Mouse (Mus musculus) gastrocnemius, postnatal 14 days (tissue): ENCODE measurements around the gene Upp2. TPM values are rescaled to one million over a fixed set of nuclear protein-coding genes. Genes with fewer than 3 reads are reported as not detected.

ENCODE experiments used
- DNase-seq: peaks from one replicate; pipeline ENCODE4 v3.0.0; 2021; ENCODE audit warnings: mixed read lengths
- intact Hi-C: fragments of 180-260 bp; cut with DNase I; formaldehyde crosslinking; loops from one replicate; pipeline ENCODE4 v1.15.1; 2025; ENCODE audit warnings: low total_unique reads
- total RNA-seq, 2 experiments: library from RNA; stranded (reverse); gene quantifications; 2 replicates each; pipeline ENCODE4 v1.2.3; 2021

Upp2 gene
- total RNA-seq, 2 experiments from 2014 or later, result 0.86 to 1.3 TPM

- intact Hi-C loops, result no loop called here
- DNase-seq, result no peak
Measured at GRCm38 (mm10) chr2:58711049-58711448, 144.0 kb downstream of the Upp2 start.

DNA sequence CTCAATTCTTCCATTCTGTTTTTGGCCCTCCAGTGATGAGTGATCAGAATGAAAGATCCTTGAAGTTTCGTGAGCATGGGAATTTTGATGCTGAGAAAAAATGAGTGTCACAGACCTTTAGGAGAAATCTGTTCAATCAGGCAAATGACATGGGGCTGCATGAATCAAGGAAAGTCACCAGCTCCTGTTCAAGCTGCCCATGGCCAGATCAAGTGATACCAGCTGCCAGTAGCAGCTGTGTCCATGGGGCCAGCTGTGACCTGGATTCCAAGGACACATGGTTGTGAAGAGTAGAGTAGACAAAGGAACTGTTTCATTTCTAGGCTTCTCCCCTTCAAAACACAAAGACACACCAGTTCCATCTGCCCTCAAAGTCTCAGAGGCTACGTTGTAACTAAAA lies 144.4 kb downstream of the Upp2 start:
- intact Hi-C loops, result no loop called here
- DNase-seq, result peak; percentile 49

- DNase-seq, result peak; percentile 65
- intact Hi-C loops, result no loop called here
Measured at GRCm38 (mm10) chr2:58711935-58712334, 144.8 kb downstream of the Upp2 start.

- DNase-seq, result no peak
- intact Hi-C loops, result no loop called here
Measured at GRCm38 (mm10) chr2:58717898-58718297, 150.8 kb downstream of the Upp2 start.

- DNase-seq, result no peak
- intact Hi-C loops, result no loop called here
Measured at GRCm38 (mm10) chr2:58737192-58737820, 170.2 kb downstream of the Upp2 start.

- intact Hi-C loops, result no loop called here
- DNase-seq, result no peak
Measured at GRCm38 (mm10) chr2:58741213-58741612, 174.1 kb downstream of the Upp2 start.

DNA sequence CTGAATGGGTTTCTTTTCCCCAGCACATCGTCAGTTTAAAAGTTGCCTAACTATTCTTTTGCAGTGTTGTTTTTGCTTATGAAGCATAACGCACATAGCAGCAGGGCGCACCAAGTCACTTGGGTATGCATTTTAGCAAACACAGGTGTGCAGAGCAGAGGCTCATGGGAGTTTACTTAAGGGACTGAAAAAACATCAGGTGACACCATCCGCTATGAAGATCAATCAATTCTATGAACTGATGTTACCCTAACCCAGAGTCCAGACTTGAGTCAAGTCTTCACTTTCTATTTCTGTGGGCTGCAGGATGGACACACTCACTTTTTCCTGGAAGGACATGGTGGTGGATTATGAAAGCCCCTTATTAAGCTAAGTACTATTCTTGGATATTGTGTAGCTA lies 174.9 kb downstream of the Upp2 start:
- intact Hi-C loops, result no loop called here

GRCm38 (mm10) chr2:58743446-58743845 lies 176.3 kb downstream of the Upp2 start:
- intact Hi-C loops, result no loop called here
- DNase-seq, result no peak

More for the DNA sequence above, 174.9 kb downstream of the Upp2 start:
- no peak for DNase-seq

DNA sequence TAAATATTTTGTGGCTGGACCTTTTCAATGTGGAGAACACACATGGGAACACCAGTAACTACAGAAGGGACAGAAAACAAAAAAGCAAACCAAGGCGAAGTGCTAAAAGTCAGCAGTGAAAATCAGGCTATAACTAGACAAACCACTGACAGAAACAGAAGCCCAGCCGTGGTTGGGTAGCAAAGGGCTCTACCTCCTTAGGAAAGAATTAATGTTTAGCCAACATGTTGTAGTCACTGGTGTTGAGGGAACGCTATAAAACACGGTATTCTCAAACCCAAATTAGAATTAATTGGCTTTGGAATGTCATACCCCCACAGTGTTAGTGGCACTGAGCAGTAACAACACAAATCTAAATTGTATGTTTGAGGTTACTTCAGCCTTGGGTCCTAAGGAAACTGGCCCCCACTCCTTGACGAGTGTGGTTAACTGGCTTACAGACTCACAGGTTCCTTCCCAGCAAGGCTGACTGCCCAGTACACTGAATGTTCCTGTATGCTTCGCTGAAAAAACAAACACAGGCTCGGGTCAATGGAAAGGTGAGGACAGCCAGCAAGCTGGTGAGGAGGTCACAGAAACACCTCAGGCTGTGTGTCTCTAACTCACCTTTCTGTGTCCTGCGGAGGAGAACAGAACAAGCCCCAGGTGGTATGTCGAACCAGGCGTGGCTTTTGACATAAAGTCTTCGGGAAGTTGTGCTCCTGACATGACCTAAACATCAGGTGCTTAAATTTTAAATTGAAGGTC lies 180.6 kb downstream of the Upp2 start:
- no peak for DNase-seq
- intact Hi-C loops, result no loop called here

DNA sequence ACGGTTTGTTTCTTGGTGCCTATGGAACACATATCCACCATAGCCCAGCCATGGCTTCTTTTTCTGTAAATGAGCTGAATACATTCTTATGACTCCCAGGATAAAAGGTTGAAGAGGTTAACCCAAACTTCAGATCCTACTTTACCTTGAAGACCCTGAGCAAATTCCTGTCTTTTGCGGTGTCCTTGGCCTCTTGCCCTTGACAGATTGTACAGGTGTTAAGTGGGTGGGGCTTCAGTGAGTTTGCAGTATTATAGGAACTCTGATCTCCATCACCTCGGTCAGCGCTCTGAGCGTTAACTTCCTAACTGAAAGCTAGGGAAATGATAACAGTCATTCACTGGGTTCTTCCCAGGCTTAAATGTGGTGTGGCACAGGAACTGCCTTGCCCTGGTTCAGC lies 181.2 kb downstream of the Upp2 start:
- intact Hi-C loops, result no loop called here
- DNase-seq, result no peak

DNA sequence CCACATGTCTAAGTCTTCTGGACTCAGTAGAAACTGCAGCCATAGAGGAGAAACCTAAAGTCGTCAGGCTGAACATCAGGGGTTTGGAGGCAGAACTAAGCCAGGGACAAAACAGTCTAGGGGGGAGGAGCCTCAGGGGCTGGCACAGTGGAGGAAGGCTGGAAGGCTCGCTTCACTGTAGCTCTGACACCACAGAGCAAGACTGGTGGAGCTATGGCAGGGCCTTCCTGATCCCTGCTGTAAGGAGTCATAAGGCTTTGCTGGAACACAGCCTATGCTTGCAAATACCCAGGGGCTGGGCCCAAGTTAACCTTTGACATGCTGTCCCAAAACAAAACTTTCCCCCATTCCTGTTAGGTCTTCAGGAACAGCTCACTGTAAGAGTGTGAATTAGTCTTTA lies 185.8 kb downstream of the Upp2 start:
- DNase-seq, result no peak
- intact Hi-C loops, result no loop called here

GRCm38 (mm10) chr2:58754736-58755135 lies 187.6 kb downstream of the Upp2 start:
- DNase-seq, result no peak
- intact Hi-C loops, result no loop called here

DNA sequence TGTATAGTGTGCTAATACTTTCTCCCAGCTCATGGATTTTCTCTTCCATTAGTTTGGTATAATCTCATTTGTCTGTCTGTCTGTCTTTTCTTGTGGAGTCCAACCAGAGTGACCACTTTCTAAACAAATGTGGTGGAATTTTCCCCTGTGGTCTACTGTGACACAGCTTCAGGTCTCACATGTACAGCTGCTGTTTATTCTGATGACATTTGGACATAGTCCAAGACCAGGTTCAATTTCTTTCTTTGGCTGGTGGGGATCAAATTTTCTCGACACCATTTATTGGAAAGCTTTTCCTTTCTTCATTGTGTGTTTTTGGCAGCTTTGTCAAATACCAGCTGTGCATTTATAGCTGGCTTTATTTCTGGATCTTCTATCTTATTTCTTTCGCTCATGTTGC lies 191.0 kb downstream of the Upp2 start:
- intact Hi-C loops, result no loop called here
- no peak for DNase-seq

DNA sequence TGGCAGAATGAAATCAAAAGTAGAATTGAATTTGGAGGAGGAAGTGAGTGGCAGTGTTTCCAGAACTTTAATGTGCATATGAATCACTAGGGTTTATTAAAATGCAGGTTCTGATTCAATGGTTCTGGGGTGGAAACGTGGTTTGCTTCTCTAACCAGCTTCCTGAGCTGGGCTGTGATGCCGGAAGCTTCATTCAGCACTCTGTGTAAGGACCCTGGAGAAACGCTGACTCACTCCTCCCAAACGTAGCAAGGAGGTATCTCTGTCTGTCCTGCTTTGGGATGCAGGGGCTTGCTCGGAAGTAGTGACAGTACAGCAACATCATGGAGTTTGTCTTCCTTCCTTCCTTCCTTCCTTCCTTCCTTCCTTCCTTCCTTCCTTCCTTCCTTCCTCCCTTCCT lies 192.6 kb downstream of the Upp2 start:
- no peak for DNase-seq
- intact Hi-C loops, result no loop called here

DNA sequence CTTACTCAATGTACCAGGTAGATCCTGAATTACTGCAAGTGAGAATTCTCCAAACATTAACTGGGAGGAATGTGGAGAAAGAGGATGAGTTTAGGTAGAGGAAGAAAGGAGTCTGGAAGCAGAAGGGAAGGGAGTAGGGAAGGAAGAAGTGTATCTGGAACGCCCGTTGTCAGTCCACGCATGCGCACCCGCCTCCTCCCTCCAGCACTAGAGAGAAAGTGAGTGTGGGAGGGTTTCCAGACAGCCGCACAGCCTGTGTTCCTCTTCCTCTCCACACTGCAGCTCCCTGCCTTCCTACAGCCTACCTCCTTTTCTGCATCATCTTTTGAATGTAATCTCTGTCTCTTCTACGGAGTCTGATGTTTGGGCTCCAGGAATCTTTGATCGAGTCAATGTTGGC lies 198.0 kb downstream of the Upp2 start:
- no peak for DNase-seq
- intact Hi-C loops, result no loop called here

- no peak for DNase-seq
- intact Hi-C loops, result no loop called here
Measured at GRCm38 (mm10) chr2:58773833-58774232, 206.7 kb downstream of the Upp2 start.

GRCm38 (mm10) chr2:58778986-58779495 lies 211.9 kb downstream of the Upp2 start:
- no peak for DNase-seq
- intact Hi-C loops, result no loop called here

DNA sequence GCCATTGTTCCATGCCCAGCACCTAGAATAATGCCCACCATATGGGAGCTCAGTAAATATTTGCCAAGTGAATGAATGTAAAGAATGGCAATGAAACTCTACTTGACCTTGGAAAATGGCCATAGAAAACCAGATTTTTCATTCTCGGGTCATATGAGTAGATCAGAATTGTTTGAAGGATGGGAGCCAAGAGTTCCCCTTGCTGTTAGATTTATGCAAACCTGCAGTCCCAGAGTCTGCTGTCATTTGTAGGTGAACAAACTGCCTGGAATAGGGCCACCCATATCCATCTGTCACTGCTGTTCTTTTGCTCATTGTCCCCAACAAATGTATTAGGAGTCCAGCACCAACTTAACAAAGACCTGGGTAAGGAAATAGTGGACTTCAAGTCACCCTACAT lies 216.4 kb downstream of the Upp2 start:
- intact Hi-C loops, result no loop called here
- no peak for DNase-seq

DNA sequence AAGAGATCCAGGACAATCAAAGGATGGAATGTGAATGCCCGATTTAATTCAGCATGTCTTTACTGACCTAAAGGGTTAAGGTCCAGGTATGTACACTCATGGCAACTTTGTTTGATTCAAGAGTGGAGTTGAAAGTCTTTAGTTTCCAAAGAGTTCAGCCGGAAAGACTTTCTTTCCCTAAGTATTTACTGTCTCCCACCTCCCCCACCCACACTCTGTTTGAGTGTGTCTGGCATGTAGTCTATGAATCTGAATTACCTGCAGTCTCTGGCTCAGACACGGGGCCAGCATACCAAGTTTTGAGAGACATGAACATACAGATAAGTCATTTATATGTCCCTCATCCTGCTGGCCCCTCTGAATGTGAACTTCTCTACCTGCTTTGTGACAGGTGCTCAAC lies 219.1 kb downstream of the Upp2 start:
- no peak for DNase-seq
- intact Hi-C loops, result no loop called here

GRCm38 (mm10) chr2:58786681-58787080 lies 219.6 kb downstream of the Upp2 start:
- intact Hi-C loops, result no loop called here
- DNase-seq, result no peak

DNA sequence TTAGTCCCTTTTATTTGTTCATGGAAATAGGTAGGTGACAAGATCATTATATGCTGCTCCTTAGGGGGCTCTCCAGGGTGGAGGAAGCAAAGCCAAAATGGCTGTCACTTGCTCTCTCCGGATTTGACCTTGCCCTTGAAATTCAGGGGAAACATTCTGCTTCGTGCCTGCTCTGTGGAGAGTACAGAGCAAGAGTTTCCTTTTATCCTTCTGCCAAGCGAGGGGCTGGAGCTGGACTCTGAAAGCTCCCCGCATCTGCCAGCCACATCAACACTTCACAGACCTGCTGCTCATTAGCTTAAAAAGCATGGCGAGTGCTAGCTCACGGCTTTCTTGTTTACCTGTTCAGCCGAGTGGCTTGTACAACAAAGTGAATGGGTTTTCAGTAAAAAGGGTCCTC lies 220.3 kb downstream of the Upp2 start:
- no peak for DNase-seq
- intact Hi-C loops, result no loop called here
